Mouse (Mus musculus): ENCODE data around the gene Cnr1. TPM values are rescaled to one million over a fixed set of nuclear protein-coding genes. Genes with fewer than 3 reads are reported as not detected.

Gene Cnr1
- polyA plus RNA-seq, 1 experiment: 1.6 TPM

- H3K27ac ChIP-seq (ENCODE audit: insufficient read depth, low read length): no peak overlapping the region
- no peak overlapping the region for H3K9ac ChIP-seq (ENCODE audit: low read depth, poor library complexity, severe bottlenecking)
- no peaks in the 10 kb centered on the region for H3K27me3 ChIP-seq (ENCODE audit: control insufficient read depth, insufficient read depth, low read length, poor library complexity, severe bottlenecking)
- H3K36me3 ChIP-seq (ENCODE audit: control insufficient read depth, insufficient read depth, low read length, poor library complexity, severe bottlenecking): no peaks in the 10 kb centered on the region
- no peaks in the 10 kb centered on the region for H3K9me3 ChIP-seq (replicated peaks; ENCODE audit: control insufficient read depth, insufficient read depth, low read length, poor library complexity, severe bottlenecking)
- no peaks in the 10 kb centered on the region for H3K4me1 ChIP-seq (ENCODE audit: control insufficient read depth, insufficient read depth, low read length)
- TF ChIP-seq EP300 (IDR thresholded peaks at IDR 0.05; ENCODE audit: insufficient read depth, low read depth, low read length) (no peak), CTCF (IDR thresholded peaks at IDR 0.05; ENCODE audit: low read depth, low read length) (no peak), POLR2A (IDR thresholded peaks at IDR 0.05; ENCODE audit: insufficient read depth, low read length) (no peak)
- H3K4me3 ChIP-seq (ENCODE audit: low read depth, low read length): no peak overlapping the region
These were observed 29.3 kb upstream of the Cnr1 start for GRCm38 (mm10) chr4:33895046-33895445.

GRCm38 (mm10) chr4:33895491-33895890 is 28.9 kb upstream of the Cnr1 start:
- TF ChIP-seq POLR2A (IDR thresholded peaks at IDR 0.05; ENCODE audit: insufficient read depth, low read length): no peak
- TF ChIP-seq EP300 (IDR thresholded peaks at IDR 0.05; ENCODE audit: insufficient read depth, low read depth, low read length): no peak
- TF ChIP-seq CTCF (IDR thresholded peaks at IDR 0.05; ENCODE audit: low read depth, low read length): no peak
- no peaks in the 10 kb centered on the region for H3K36me3 ChIP-seq (ENCODE audit: control insufficient read depth, insufficient read depth, low read length, poor library complexity, severe bottlenecking)
- H3K9ac ChIP-seq (ENCODE audit: low read depth, poor library complexity, severe bottlenecking): no peak overlapping the region
- no peaks in the 10 kb centered on the region for H3K4me1 ChIP-seq (ENCODE audit: control insufficient read depth, insufficient read depth, low read length)
- no peak overlapping the region for H3K27ac ChIP-seq (ENCODE audit: insufficient read depth, low read length)
- no peaks in the 10 kb centered on the region for H3K9me3 ChIP-seq (replicated peaks; ENCODE audit: control insufficient read depth, insufficient read depth, low read length, poor library complexity, severe bottlenecking)
- no peak overlapping the region for H3K4me3 ChIP-seq (ENCODE audit: low read depth, low read length)
- H3K27me3 ChIP-seq (ENCODE audit: control insufficient read depth, insufficient read depth, low read length, poor library complexity, severe bottlenecking): no peaks in the 10 kb centered on the region

- H3K4me1 ChIP-seq (ENCODE audit: control insufficient read depth, insufficient read depth, low read length): peaks cover 2% of the 10 kb centered on the region
- TF ChIP-seq EP300 (IDR thresholded peaks at IDR 0.05; ENCODE audit: insufficient read depth, low read depth, low read length): no peak
- TF ChIP-seq CTCF (IDR thresholded peaks at IDR 0.05; ENCODE audit: low read depth, low read length): no peak
- no peak for TF ChIP-seq POLR2A (IDR thresholded peaks at IDR 0.05; ENCODE audit: insufficient read depth, low read length)
- no peaks in the 10 kb centered on the region for H3K36me3 ChIP-seq (ENCODE audit: control insufficient read depth, insufficient read depth, low read length, poor library complexity, severe bottlenecking)
- no peak overlapping the region for H3K4me3 ChIP-seq (ENCODE audit: low read depth, low read length)
- H3K9me3 ChIP-seq (replicated peaks; ENCODE audit: control insufficient read depth, insufficient read depth, low read length, poor library complexity, severe bottlenecking): no peaks in the 10 kb centered on the region
- no peak overlapping the region for H3K9ac ChIP-seq (ENCODE audit: low read depth, poor library complexity, severe bottlenecking)
- no peaks in the 10 kb centered on the region for H3K27me3 ChIP-seq (ENCODE audit: control insufficient read depth, insufficient read depth, low read length, poor library complexity, severe bottlenecking)
- no peak overlapping the region for H3K27ac ChIP-seq (ENCODE audit: insufficient read depth, low read length)
These were observed 22.7 kb upstream of the Cnr1 start for GRCm38 (mm10) chr4:33901659-33902058.

GRCm38 (mm10) chr4:33903812-33904340 is 20.5 kb upstream of the Cnr1 start:
- no peaks in the 10 kb centered on the region for H3K9me3 ChIP-seq (replicated peaks; ENCODE audit: control insufficient read depth, insufficient read depth, low read length, poor library complexity, severe bottlenecking)
- H3K4me1 ChIP-seq (ENCODE audit: control insufficient read depth, insufficient read depth, low read length): peaks cover 8% of the 10 kb centered on the region
- no peaks in the 10 kb centered on the region for H3K36me3 ChIP-seq (ENCODE audit: control insufficient read depth, insufficient read depth, low read length, poor library complexity, severe bottlenecking)
- no peak overlapping the region for H3K9ac ChIP-seq (ENCODE audit: low read depth, poor library complexity, severe bottlenecking)
- TF ChIP-seq POLR2A (IDR thresholded peaks at IDR 0.05; ENCODE audit: insufficient read depth, low read length): no peak
- TF ChIP-seq CTCF (IDR thresholded peaks at IDR 0.05; ENCODE audit: low read depth, low read length): no peak
- no peak overlapping the region for H3K4me3 ChIP-seq (ENCODE audit: low read depth, low read length)
- no peaks in the 10 kb centered on the region for H3K27me3 ChIP-seq (ENCODE audit: control insufficient read depth, insufficient read depth, low read length, poor library complexity, severe bottlenecking)
- H3K27ac ChIP-seq (ENCODE audit: insufficient read depth, low read length): no peak overlapping the region

- peaks cover 9% of the 10 kb centered on the region for H3K4me1 ChIP-seq (ENCODE audit: control insufficient read depth, insufficient read depth, low read length)
- H3K4me3 ChIP-seq (ENCODE audit: low read depth, low read length): no peak overlapping the region
- TF ChIP-seq CTCF (IDR thresholded peaks at IDR 0.05; ENCODE audit: low read depth, low read length) (no peak), POLR2A (IDR thresholded peaks at IDR 0.05; ENCODE audit: insufficient read depth, low read length) (no peak), EP300 (IDR thresholded peaks at IDR 0.05; ENCODE audit: insufficient read depth, low read depth, low read length) (no peak)
- no peaks in the 10 kb centered on the region for H3K27me3 ChIP-seq (ENCODE audit: control insufficient read depth, insufficient read depth, low read length, poor library complexity, severe bottlenecking)
- no peaks in the 10 kb centered on the region for H3K36me3 ChIP-seq (ENCODE audit: control insufficient read depth, insufficient read depth, low read length, poor library complexity, severe bottlenecking)
- no peaks in the 10 kb centered on the region for H3K9me3 ChIP-seq (replicated peaks; ENCODE audit: control insufficient read depth, insufficient read depth, low read length, poor library complexity, severe bottlenecking)
- H3K27ac ChIP-seq (ENCODE audit: insufficient read depth, low read length): no peak overlapping the region
- H3K9ac ChIP-seq (ENCODE audit: low read depth, poor library complexity, severe bottlenecking): no peak overlapping the region
These were observed 19.6 kb upstream of the Cnr1 start for GRCm38 (mm10) chr4:33904826-33905225.

GRCm38 (mm10) chr4:33908786-33909185 is 15.6 kb upstream of the Cnr1 start:
- peak overlapping the region; percentile 65 for H3K27ac ChIP-seq (ENCODE audit: insufficient read depth, low read length)
- TF ChIP-seq CTCF (IDR thresholded peaks at IDR 0.05; ENCODE audit: low read depth, low read length) (no peak), POLR2A (IDR thresholded peaks at IDR 0.05; ENCODE audit: insufficient read depth, low read length) (no peak), EP300 (IDR thresholded peaks at IDR 0.05; ENCODE audit: insufficient read depth, low read depth, low read length) (no peak)
- H3K27me3 ChIP-seq (ENCODE audit: control insufficient read depth, insufficient read depth, low read length, poor library complexity, severe bottlenecking): no peaks in the 10 kb centered on the region
- peaks cover 10% of the 10 kb centered on the region for H3K4me1 ChIP-seq (ENCODE audit: control insufficient read depth, insufficient read depth, low read length)
- H3K9me3 ChIP-seq (replicated peaks; ENCODE audit: control insufficient read depth, insufficient read depth, low read length, poor library complexity, severe bottlenecking): no peaks in the 10 kb centered on the region
- H3K9ac ChIP-seq (ENCODE audit: low read depth, poor library complexity, severe bottlenecking): no peak overlapping the region
- no peak overlapping the region for H3K4me3 ChIP-seq (ENCODE audit: low read depth, low read length)
- no peaks in the 10 kb centered on the region for H3K36me3 ChIP-seq (ENCODE audit: control insufficient read depth, insufficient read depth, low read length, poor library complexity, severe bottlenecking)

Measured in ES-Bruce4 (cell line).